Mouse (Mus musculus): ENCODE measurements around the gene Rps25. TPM values are rescaled to one million over a fixed set of nuclear protein-coding genes. Genes with fewer than 3 reads are reported as not detected.
A peak's percentile ranks its signal among the peaks of the same experiment; 100 is the strongest.

Gene Rps25
- polyA plus RNA-seq, 1 experiment from 2014 or later = 1,260 TPM

DNA sequence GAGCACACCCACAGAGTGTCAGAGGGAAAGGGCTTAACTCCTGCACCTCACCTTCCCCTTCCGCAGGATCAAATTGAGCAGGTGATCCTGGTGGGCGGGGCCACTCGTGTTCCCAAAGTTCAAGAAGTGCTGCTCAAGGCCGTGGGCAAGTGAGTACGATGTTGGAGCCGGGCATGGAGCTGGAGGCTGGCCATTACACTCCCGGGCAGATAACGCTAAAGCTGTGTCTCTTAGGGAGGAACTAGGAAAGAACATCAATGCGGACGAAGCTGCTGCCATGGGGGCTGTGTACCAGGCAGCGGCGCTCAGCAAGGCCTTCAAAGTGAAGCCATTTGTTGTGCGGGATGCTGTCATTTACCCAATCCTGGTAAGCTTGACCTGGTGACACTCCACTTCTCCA, 22.3 kb upstream of the Rps25 start:
- Histone ChIP-seq H3K27me3 (no peaks in the 10 kb centered on the region), H3K9me3 (no peaks in the 10 kb centered on the region), H3K4me2 (no peak overlapping the region), H3K27ac (no peak overlapping the region), H3K4me3 (no peak overlapping the region), H3K9ac (no peak overlapping the region), H3K4me1 (replicated peaks) (peaks cover 17% of the 10 kb centered on the region), H3K36me3 (peaks cover 89% of the 10 kb centered on the region)
- 94% methylated on average over 13 of the region's 13 CpGs for WGBS
- ATAC-seq (ENCODE audit: low FRiP score) = no peak

DNA sequence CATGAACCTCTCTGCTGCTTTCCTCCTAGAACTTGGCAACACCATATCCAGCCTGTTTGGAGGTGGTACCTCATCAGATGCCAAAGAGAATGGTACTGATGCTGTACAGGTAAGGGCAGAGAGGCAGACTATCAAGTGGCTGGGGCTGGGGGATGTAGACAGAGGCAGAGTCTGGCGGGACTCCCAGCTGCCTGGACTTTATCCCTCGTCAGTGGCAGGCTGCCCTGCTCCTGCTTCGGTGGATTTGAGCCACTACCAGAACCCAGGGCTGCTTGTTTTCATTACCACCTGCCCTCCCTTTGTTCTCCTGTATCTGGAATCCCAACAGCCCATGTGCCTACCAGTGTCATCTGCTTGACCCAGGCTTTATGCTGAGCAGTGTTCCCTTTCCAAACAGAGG, 19.7 kb upstream of the Rps25 start:
- no peak overlapping the region for H3K4me2 ChIP-seq
- H3K27me3 ChIP-seq = no peaks in the 10 kb centered on the region
- H3K36me3 ChIP-seq = peaks cover 97% of the 10 kb centered on the region
- ATAC-seq (ENCODE audit: low FRiP score) = no peak
- H3K4me3 ChIP-seq = no peak overlapping the region
- H3K9ac ChIP-seq = no peak overlapping the region
- H3K9me3 ChIP-seq = no peaks in the 10 kb centered on the region
- H3K27ac ChIP-seq = no peak overlapping the region
- H3K4me1 ChIP-seq (replicated peaks) = no peaks in the 10 kb centered on the region
- WGBS = 83% methylated on average over 3 of the region's 3 CpGs

DNA sequence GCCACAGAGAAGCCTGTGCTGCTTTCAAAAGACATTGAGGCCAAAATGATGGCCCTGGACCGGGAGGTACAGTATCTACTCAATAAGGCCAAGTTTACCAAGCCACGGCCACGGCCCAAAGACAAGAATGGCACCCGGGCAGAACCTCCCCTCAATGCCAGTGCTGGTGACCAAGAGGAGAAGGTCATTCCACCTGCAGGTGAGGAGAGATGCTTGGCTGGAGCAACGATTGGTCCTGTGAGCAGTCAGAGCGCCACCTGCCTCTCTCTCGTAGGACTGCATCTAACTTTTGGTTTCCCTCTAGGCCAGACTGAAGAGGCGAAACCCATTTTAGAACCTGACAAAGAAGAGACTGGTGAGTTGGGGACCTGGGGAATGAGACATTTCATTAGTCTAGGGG, 17.7 kb upstream of the Rps25 start:
- ATAC-seq (ENCODE audit: low FRiP score) = no peak
- 61% methylated on average over 8 of the region's 8 CpGs for WGBS

GRCm38 (mm10) chr9:44391466-44391865, 15.5 kb upstream of the Rps25 start:
- Histone ChIP-seq H3K36me3 (peaks cover 57% of the 10 kb centered on the region), H3K9ac (no peak overlapping the region), H3K27ac (no peak overlapping the region), H3K4me3 (no peak overlapping the region), H3K9me3 (no peaks in the 10 kb centered on the region), H3K4me1 (replicated peaks) (peaks cover 4% of the 10 kb centered on the region; the same call in 1 of the 2 replicates), H3K27me3 (no peaks in the 10 kb centered on the region), H3K4me2 (no peak overlapping the region)
- WGBS = 43% methylated on average over 4 of the region's 4 CpGs
- ATAC-seq (ENCODE audit: low FRiP score) = peak; percentile 47; the same call in 1 of the 2 replicates

More for the DNA sequence above, 17.7 kb upstream of the Rps25 start:
- no peaks in the 10 kb centered on the region for H3K4me1 ChIP-seq (replicated peaks)
- H3K27ac ChIP-seq = no peak overlapping the region
- no peaks in the 10 kb centered on the region for H3K27me3 ChIP-seq
- no peak overlapping the region for H3K4me3 ChIP-seq
- H3K36me3 ChIP-seq = peaks cover 79% of the 10 kb centered on the region
- H3K4me2 ChIP-seq = no peak overlapping the region
- no peaks in the 10 kb centered on the region for H3K9me3 ChIP-seq
- no peak overlapping the region for H3K9ac ChIP-seq

DNA sequence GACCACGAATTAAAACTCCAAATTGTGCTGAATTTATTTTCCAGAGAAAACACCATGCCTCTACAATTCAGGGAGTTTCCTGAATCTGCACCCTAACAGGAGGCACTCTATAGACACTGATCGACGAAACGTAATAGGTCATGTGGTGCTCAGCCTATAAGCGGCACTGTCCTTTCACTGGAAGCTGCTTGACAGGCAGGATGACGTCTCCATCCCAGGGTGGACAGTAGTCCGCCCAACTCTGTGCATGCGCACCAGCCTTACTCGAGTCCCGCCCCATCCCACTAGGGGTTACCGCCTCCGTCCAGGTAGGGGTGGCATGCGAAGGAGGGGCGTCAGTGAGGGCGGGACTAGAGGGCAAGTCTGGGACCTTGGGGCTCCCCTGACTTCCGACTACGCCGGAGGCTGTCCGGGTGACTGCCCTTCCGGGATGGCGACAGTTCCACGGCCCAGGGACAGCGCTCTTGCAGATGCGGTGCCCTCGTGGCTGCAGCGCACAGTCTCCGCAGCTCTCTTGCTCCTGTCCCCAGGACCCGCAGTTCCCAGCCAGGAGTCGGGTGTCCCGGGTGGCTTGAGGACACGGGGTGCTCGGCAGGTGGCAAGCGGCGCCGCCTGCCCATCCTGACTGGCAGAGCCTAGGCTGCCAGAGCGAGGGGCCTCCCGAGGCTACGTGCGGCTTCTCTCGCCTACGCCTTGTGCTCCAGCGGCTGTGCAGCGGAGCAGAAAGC, 10.1 kb upstream of the Rps25 start, which contains the start of gene Slc37a4:
Gene Slc37a4 (plus strand): TSS at position 169 of the 728 bp plus-strand sequence.
- Histone ChIP-seq H3K4me1 (replicated peaks) (peaks cover 41% of the 10 kb centered on the region), H3K4me3 (peak within 1 kb of the TSS; percentile 61), H3K9ac (peak within 1 kb of the TSS; percentile 90), H3K36me3 (peaks cover 34% of the 10 kb centered on the region), H3K27me3 (no peaks in the 10 kb centered on the region), H3K9me3 (no peaks in the 10 kb centered on the region), H3K27ac (peak within 1 kb of the TSS; percentile 92), H3K4me2 (peak within 1 kb of the TSS; percentile 88)
- peak; percentile 98 for ATAC-seq (ENCODE audit: low FRiP score)
- under 1% methylated on average over 43 of the region's 43 CpGs for WGBS

DNA sequence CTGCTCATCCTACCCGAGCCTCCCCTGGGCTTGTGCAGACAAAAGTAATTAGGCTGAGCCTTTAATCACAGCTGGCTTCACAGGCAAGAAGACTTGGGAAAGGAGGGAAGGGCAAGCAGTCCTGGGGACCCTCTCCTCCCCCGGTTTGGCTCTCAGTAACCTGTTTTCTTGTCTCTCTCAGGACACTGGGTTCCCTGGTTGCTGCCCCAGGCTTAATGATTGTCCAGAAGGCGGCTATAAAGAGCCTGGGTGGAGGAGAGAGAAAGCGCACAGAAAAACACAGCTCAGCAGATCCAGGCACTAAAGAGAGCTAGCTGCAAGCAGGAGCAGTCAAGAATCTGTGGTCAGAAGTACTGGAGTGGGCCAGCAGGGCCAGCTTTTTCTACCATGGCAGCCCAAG, 8.9 kb upstream of the Rps25 start:
- peaks cover 41% of the 10 kb centered on the region for H3K4me1 ChIP-seq (replicated peaks)
- H3K36me3 ChIP-seq = peaks cover 41% of the 10 kb centered on the region
- WGBS = 17% methylated on average over 4 of the region's 4 CpGs
- peak overlapping the region; percentile 88 for H3K4me2 ChIP-seq
- no peaks in the 10 kb centered on the region for H3K9me3 ChIP-seq
- no peaks in the 10 kb centered on the region for H3K27me3 ChIP-seq
- no peak for ATAC-seq (ENCODE audit: low FRiP score)
- peak overlapping the region; percentile 92 for H3K27ac ChIP-seq
- H3K9ac ChIP-seq = peak overlapping the region; percentile 90
- peak overlapping the region; percentile 61 for H3K4me3 ChIP-seq

DNA sequence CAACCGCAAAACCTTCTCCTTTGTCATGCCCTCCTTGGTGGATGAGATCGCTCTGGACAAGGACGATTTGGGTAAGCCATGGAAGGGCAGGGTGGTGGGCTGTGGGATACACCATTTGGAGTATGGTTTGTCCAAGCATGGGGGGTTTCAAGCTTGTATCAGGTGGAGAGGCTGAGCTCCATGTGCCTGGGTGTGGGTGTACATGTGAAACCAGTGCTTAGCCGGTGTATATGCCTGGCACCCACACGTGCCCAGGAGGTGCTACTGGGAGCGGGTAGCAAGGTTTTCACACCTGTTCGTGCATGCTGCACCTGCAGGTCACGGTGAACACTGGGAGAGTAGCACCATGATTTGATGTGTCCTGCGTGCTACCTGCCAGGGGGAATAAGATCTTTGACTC, 8.4 kb upstream of the Rps25 start:
- H3K27ac ChIP-seq = peak overlapping the region; percentile 92

GRCm38 (mm10) chr9:44399114-44399794, 7.7 kb upstream of the Rps25 start:
- Histone ChIP-seq H3K9me3 (no peaks in the 10 kb centered on the region), H3K27me3 (no peaks in the 10 kb centered on the region), H3K27ac (peak overlapping the region; percentile 92), H3K36me3 (peaks cover 53% of the 10 kb centered on the region), H3K4me1 (replicated peaks) (peaks cover 47% of the 10 kb centered on the region), H3K9ac (peak overlapping the region; percentile 90), H3K4me2 (peak overlapping the region; percentile 88), H3K4me3 (peak overlapping the region; percentile 61)
- 85% methylated on average over 13 of the region's 13 CpGs for WGBS
- ATAC-seq (ENCODE audit: low FRiP score) = no peak

More for the DNA sequence above, 8.4 kb upstream of the Rps25 start:
- 83% methylated on average over 9 of the region's 9 CpGs for WGBS
- H3K9me3 ChIP-seq = no peaks in the 10 kb centered on the region
- peak overlapping the region; percentile 90 for H3K9ac ChIP-seq
- H3K27me3 ChIP-seq = no peaks in the 10 kb centered on the region
- no peak for ATAC-seq (ENCODE audit: low FRiP score)
- peak overlapping the region; percentile 88 for H3K4me2 ChIP-seq
- H3K4me3 ChIP-seq = peak overlapping the region; percentile 61
- peaks cover 41% of the 10 kb centered on the region for H3K4me1 ChIP-seq (replicated peaks)
- peaks cover 46% of the 10 kb centered on the region for H3K36me3 ChIP-seq

- Histone ChIP-seq H3K4me2 (peak overlapping the region; percentile 88), H3K9me3 (no peaks in the 10 kb centered on the region)
These were observed 7.2 kb upstream of the Rps25 start for GRCm38 (mm10) chr9:44399795-44400114.

DNA sequence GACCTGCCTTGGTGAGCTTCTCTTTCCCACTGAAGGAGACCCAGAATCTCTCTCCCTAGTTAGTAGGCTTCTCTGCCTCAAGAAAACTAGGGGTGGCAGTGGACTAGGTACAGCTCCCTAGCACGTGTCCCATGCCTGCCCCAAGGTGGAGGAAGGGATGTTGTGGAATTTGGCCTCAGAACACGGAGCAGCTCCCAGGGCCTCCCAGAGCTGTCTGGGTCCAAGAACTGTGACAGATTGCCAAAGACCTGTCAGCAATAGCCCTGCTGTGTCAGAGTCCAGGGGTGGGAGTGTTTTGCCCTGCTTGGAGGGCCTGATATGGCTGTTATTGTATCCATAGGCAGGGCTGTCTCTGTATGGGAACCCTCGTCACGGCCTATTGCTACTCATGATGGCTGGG, 5.9 kb upstream of the Rps25 start:
- no peak for ATAC-seq (ENCODE audit: low FRiP score)
- Histone ChIP-seq H3K27me3 (no peaks in the 10 kb centered on the region), H3K4me3 (no peak overlapping the region), H3K36me3 (peaks cover 67% of the 10 kb centered on the region), H3K4me2 (no peak overlapping the region), H3K9ac (0 out of 2 replicates have a peak overlapping the region, but pooled peaks have one; percentile 39), H3K4me1 (replicated peaks) (peaks cover 63% of the 10 kb centered on the region), H3K27ac (no peak overlapping the region), H3K9me3 (no peaks in the 10 kb centered on the region)
- WGBS = 84% methylated on average over 4 of the region's 4 CpGs

More at GRCm38 (mm10) chr9:44399795-44400114, 7.2 kb upstream of the Rps25 start:
- Histone ChIP-seq H3K36me3 (peaks cover 58% of the 10 kb centered on the region), H3K27me3 (no peaks in the 10 kb centered on the region), H3K4me3 (peak overlapping the region; percentile 61), H3K4me1 (replicated peaks) (peaks cover 51% of the 10 kb centered on the region), H3K27ac (0 out of 2 replicates have a peak overlapping the region, but pooled peaks have one; percentile 24), H3K9ac (peak overlapping the region; percentile 90)
- WGBS = 92% methylated on average over 6 of the region's 6 CpGs
- no peak for ATAC-seq (ENCODE audit: low FRiP score)

GRCm38 (mm10) chr9:44405011-44405410, 1.9 kb upstream of the Rps25 start:
- H3K4me2 ChIP-seq = no peak overlapping the region
- no peaks in the 10 kb centered on the region for H3K27me3 ChIP-seq
- H3K4me3 ChIP-seq = no peak overlapping the region
- H3K36me3 ChIP-seq = peaks cover 69% of the 10 kb centered on the region
- H3K9ac ChIP-seq = no peak overlapping the region
- WGBS = 97% methylated on average over 3 of the region's 3 CpGs
- peaks cover 52% of the 10 kb centered on the region for H3K4me1 ChIP-seq (replicated peaks)
- no peak for ATAC-seq (ENCODE audit: low FRiP score)
- H3K27ac ChIP-seq = no peak overlapping the region
- H3K9me3 ChIP-seq = no peaks in the 10 kb centered on the region

GRCm38 (mm10) chr9:44407752-44408097, 786 bp downstream of the Rps25 start:
- Histone ChIP-seq H3K4me1 (replicated peaks) (peaks cover 43% of the 10 kb centered on the region), H3K4me2 (peak overlapping the region; percentile 78), H3K9me3 (no peaks in the 10 kb centered on the region), H3K4me3 (peak overlapping the region; percentile 80), H3K9ac (peak overlapping the region; percentile 89), H3K36me3 (peaks cover 69% of the 10 kb centered on the region), H3K27me3 (no peaks in the 10 kb centered on the region), H3K27ac (peak overlapping the region; percentile 97)
- WGBS = under 1% methylated on average over 24 of the region's 24 CpGs
- ATAC-seq (ENCODE audit: low FRiP score) = no peak

Data from hindbrain, embryonic 13.5 days (tissue).